Mouse (Mus musculus) CD8-positive naive resting alpha-beta T cell, adult 2 months (primary cell): ENCODE data around the gene Clic1.

ENCODE experiments used
- DNase-seq, 2 experiments: peaks; one replicate each; pipeline ENCODE4 v3.0.0; 2022; ENCODE audit warnings: low read depth in 2 of 2, low spot score in 2 of 2

Clic1 gene

GRCm38 (mm10) chr17:35063466-35063865 is 13.7 kb downstream of the Clic1 start:
- DNase-seq, result no peak

- no peak for DNase-seq
Observed at GRCm38 (mm10) chr17:35064378-35064877, 14.7 kb downstream of the Clic1 start.

GRCm38 (mm10) chr17:35064951-35065947 is 15.5 kb downstream of the Clic1 start, which contains the start of gene Ly6g6c:
Ly6g6c (plus strand) TSS chr17:35065388.
- no peak for DNase-seq

GRCm38 (mm10) chr17:35066084-35066483 is 16.3 kb downstream of the Clic1 start, which contains the start of gene Mpig6b:
Mpig6b (minus strand) TSS chr17:35066184.
- DNase-seq, result no peak

GRCm38 (mm10) chr17:35068213-35068914 is 18.6 kb downstream of the Clic1 start:
- DNase-seq, result no peak

- no peak for DNase-seq
Observed at GRCm38 (mm10) chr17:35070556-35071229, 20.9 kb downstream of the Clic1 start.

- no peak for DNase-seq
Observed at GRCm38 (mm10) chr17:35071454-35071853, 21.7 kb downstream of the Clic1 start.

GRCm38 (mm10) chr17:35074097-35074496 is 24.3 kb downstream of the Clic1 start:
- DNase-seq, result no peak

- DNase-seq, result no peak
Observed at GRCm38 (mm10) chr17:35076507-35077176, 26.9 kb downstream of the Clic1 start, which contains the start of gene Ly6g6e. Ly6g6e (plus strand) TSS chr17:35076902.

GRCm38 (mm10) chr17:35077285-35077684 is 27.5 kb downstream of the Clic1 start:
- DNase-seq, result no peak

GRCm38 (mm10) chr17:35077786-35078233 is 28.0 kb downstream of the Clic1 start, which contains the start of gene Ly6g6d:
Ly6g6d (minus strand) TSS chr17:35078065.
- no peak for DNase-seq

- no peak for DNase-seq
Observed at GRCm38 (mm10) chr17:35079778-35080177, 30.0 kb downstream of the Clic1 start.

GRCm38 (mm10) chr17:35080248-35080647 is 30.5 kb downstream of the Clic1 start:
- no peak for DNase-seq

- no peak for DNase-seq
Observed at GRCm38 (mm10) chr17:35080710-35081109, 30.9 kb downstream of the Clic1 start.

- DNase-seq, result no peak
Observed at GRCm38 (mm10) chr17:35082841-35083576, 33.2 kb downstream of the Clic1 start.

- DNase-seq, result no peak
Observed at GRCm38 (mm10) chr17:35083929-35084497, 34.2 kb downstream of the Clic1 start.

GRCm38 (mm10) chr17:35085208-35085865 is 35.6 kb downstream of the Clic1 start, which contains the start of gene Ly6g6f:
Ly6g6f (minus strand) TSS chr17:35085610.
- no peak for DNase-seq

- DNase-seq, result peak in 1 of 2 experiments; percentile 21
Observed at GRCm38 (mm10) chr17:35088151-35088550, 38.4 kb downstream of the Clic1 start.
